Mouse (Mus musculus) heart, embryonic 11.5 days (tissue): ENCODE results near the gene Adcy7. TPM values are rescaled to one million over a fixed set of nuclear protein-coding genes. Genes with fewer than 3 reads are reported as not detected.
A peak's percentile ranks its signal among the peaks of the same experiment; 100 is the strongest.

Source experiments
- ATAC-seq: fragments of 200-750 bp; cut with Nextera tagmentation; replicated peaks from 2 replicates; pipeline ENCODE4 v1.8.0; 2017; ENCODE audit warnings: moderate library complexity; ENCODE audit not compliant: insufficient number of reproducible peaks, low FRiP score, low TSS enrichment
- H3K27ac ChIP-seq: fragments of 300-500 bp; sonication (generic); 2 replicates; pipeline ENCODE4 v1.5.1; 2014; ENCODE audit warnings: mild to moderate bottlenecking, low read depth, low read length
- H3K27me3 ChIP-seq: fragments of 300-500 bp; sonication (generic); 2 replicates; pipeline ENCODE4 v1.6.1; 2014; ENCODE audit warnings: mild to moderate bottlenecking, low read length, mixed read lengths; ENCODE audit not compliant: control insufficient read depth, insufficient read depth
- H3K36me3 ChIP-seq: fragments of 300-500 bp; sonication (generic); 2 replicates; pipeline ENCODE4 v1.6.1; 2014; ENCODE audit warnings: mild to moderate bottlenecking, low read length, moderate library complexity, mixed read lengths; ENCODE audit not compliant: control insufficient read depth, insufficient read depth
- H3K4me1 ChIP-seq: fragments of 300-500 bp; sonication (generic); 2 replicates; pipeline ENCODE4 v1.6.1; 2014; ENCODE audit warnings: low read length; ENCODE audit not compliant: control insufficient read depth, insufficient read depth
- H3K4me2 ChIP-seq: fragments of 300-500 bp; sonication (generic); 2 replicates; pipeline ENCODE4 v1.6.1; 2014; ENCODE audit warnings: mild to moderate bottlenecking, moderate library complexity
- H3K4me3 ChIP-seq: fragments of 300-500 bp; sonication (generic); 2 replicates; pipeline ENCODE4 v1.5.1; 2014; ENCODE audit warnings: low read depth, low read length
- H3K9ac ChIP-seq: fragments of 300-500 bp; sonication (generic); 2 replicates; pipeline ENCODE4 v1.6.1; 2014; ENCODE audit warnings: mild to moderate bottlenecking, low read depth, low read length, moderate library complexity
- H3K9me3 ChIP-seq: fragments of 300-500 bp; sonication (generic); replicated peaks from 2 replicates; pipeline ENCODE4 v1.6.1; 2016; ENCODE audit warnings: low read length; ENCODE audit not compliant: control insufficient read depth
- WGBS: fragments of 180-500 bp; shearing (Covaris S2); extraction: QIAGEN DNeasy Blood & Tissue Kit; methylation state at CpG from one replicate; pipeline ENCODE4 v1.1.7; 2014; ENCODE audit not compliant: insufficient replicate concordance; 5-methylcytosine and 5-hydroxymethylcytosine counted together
- polyA plus RNA-seq: library from polyadenylated mRNA; unstranded; fragments of >200 nt; fragmentation: Nextera tagmentation; extraction: Ambion mirVana; gene quantifications from 2 replicates; pipeline ENCODE4 v1.2.1, GENCODE M21; 2014

Adcy7 gene
- polyA plus RNA-seq, 1 experiment from 2014 or later, result 2.9 TPM

DNA sequence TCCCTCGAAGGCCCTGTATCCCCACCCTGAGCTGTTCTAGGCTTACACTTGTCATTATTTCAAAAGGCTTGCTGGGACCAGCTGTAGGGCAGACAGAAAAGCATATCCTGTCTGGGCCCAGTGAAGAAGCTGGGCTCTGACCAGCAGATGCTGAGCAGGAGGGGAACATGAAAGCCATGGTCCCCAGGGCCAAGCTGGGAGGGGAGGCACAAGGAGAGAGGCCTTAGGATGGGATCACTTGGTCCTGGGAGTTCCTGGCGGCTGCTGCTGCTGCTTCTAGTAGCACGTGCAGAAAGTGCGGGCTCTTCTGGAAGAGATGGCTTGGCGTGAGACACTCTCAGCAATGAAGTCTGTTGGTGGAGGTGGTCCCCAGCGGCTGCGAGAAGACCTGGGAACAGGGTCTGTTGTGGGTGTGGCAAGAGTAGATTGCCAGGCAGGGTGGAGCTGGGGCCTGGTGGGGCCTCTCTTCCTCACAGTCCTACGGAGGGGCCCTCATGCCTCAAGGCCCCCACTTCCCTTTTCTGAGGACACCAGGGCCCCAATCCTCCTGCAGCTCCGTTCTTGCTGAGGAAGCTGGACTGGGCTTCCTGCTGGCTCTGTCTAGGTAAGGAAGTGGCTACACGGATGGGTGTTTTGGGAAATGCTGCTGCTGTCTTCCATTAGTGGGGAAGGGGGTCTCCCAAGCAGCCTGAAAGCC, 27.9 kb downstream of the Adcy7 start:
- Histone ChIP-seq H3K36me3 (no peaks in the 10 kb centered on the region), H3K4me1 (peaks cover 10% of the 10 kb centered on the region), H3K27me3 (peaks cover 2% of the 10 kb centered on the region; the same call in 1 of the 2 replicates), H3K27ac (peak overlapping the region; percentile 29; the same call in 1 of the 2 replicates), H3K4me3 (no peak overlapping the region; the same call in 1 of the 2 replicates), H3K9ac (no peak overlapping the region; the same call in 1 of the 2 replicates), H3K9me3 (no peaks in the 10 kb centered on the region), H3K4me2 (peak overlapping the region; percentile 40; the same call in 1 of the 2 replicates)
- WGBS, result 69% methylated on average over 10 of the region's 10 CpGs
- peak; percentile 68; the same call in 1 of the 2 replicates for ATAC-seq

DNA sequence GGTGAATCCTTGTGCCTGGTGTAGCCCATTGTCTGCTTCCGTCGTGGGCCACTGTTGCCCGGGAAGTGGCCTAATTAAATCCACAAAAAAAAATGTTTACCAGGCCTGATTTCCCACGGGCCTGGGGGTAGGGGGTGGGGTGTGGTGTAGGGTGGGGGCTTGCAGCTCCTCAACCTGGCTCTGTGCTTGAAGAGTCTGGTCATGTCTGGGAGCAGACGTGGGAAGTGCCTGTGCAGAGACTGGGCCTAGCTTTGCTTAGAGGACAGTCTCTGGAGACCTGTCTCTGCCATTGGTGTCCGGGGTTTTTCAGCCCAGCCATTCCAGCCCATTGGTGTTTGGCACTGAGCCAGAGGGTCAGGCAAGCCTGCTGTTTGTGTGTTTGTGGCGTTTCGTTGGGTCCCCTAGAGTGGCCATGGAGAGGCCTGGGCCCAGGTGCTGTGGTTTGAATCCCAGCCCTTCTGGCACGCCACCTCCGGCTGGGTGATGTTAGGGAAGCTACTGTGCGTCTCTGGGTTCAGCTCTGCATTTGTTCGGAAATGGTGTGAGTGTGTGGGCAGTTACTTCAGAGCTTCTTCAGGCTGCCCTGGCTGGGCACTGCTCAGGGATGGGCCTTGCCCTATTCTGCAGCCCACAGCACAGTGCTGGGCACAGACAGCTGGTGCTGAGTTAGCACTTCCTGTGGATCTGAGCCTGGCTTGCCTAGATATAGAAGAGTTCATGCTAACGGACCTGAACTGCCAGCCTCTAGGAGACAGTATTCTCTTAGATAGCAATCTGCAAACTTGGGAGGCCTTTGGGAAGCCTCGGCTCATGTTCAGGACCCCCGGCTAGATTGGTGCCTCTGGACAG, 29.6 kb downstream of the Adcy7 start:
- Histone ChIP-seq H3K27ac (no peak overlapping the region), H3K27me3 (peaks cover 2% of the 10 kb centered on the region; the same call in 1 of the 2 replicates), H3K4me1 (peaks cover 10% of the 10 kb centered on the region), H3K36me3 (no peaks in the 10 kb centered on the region), H3K9me3 (no peaks in the 10 kb centered on the region), H3K4me2 (peak overlapping the region; percentile 40), H3K4me3 (peak overlapping the region; percentile 8; the same call in 1 of the 2 replicates), H3K9ac (no peak overlapping the region)
- 78% methylated on average over 15 of the region's 15 CpGs for WGBS
- no peak for ATAC-seq

DNA sequence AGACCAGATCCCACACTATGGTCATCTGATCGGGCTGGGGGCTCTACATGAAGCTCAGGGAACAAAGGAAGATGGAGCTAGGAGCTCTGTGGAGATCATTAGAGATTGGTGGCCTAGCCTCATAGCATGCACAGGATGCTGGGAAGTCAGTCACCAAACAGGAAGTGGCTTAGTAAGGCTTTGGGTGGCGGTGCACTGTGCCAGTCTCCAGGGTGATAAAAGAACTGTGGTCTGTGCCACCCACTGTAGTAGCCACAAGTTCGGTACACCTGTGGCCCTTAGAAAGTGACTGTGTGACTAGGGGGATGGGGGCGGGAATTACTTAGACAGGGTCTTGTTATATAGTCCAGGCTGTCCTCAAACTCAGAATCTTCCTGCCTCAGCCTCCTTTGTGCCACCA, 33.6 kb downstream of the Adcy7 start:
- no peaks in the 10 kb centered on the region for H3K36me3 ChIP-seq
- H3K4me3 ChIP-seq, result no peak overlapping the region
- no peaks in the 10 kb centered on the region for H3K27me3 ChIP-seq
- H3K4me2 ChIP-seq, result no peak overlapping the region
- H3K4me1 ChIP-seq, result no peaks in the 10 kb centered on the region; the same call in 1 of the 2 replicates
- H3K9me3 ChIP-seq, result no peaks in the 10 kb centered on the region
- 74% methylated on average over 4 of the region's 4 CpGs for WGBS
- no peak for ATAC-seq
- no peak overlapping the region for H3K27ac ChIP-seq
- H3K9ac ChIP-seq, result no peak overlapping the region

DNA sequence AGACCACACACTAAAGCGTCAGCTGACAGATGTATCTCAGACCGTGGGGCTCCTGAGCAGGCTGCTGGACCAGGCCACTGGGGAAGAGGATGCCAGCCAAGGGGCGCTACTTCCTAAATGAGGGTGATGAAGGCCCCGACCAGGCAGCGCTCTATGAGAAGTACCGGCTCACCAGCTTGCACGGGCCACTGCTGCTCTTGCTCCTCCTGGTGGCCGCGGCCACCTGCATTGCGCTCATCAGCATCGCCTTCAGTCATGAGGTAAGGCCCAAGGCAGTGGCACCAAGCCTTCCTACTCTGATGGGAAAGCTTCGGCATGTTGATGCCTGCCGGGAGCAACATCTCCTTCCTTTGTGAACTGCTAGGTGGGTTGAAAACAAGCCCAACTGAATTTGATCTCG, 34.3 kb downstream of the Adcy7 start:
- Histone ChIP-seq H3K4me2 (no peak overlapping the region), H3K4me1 (no peaks in the 10 kb centered on the region; the same call in 1 of the 2 replicates), H3K27ac (no peak overlapping the region), H3K4me3 (no peak overlapping the region), H3K9ac (no peak overlapping the region), H3K27me3 (no peaks in the 10 kb centered on the region), H3K36me3 (no peaks in the 10 kb centered on the region), H3K9me3 (no peaks in the 10 kb centered on the region)
- ATAC-seq, result no peak
- WGBS, result 59% methylated on average over 14 of the region's 14 CpGs

DNA sequence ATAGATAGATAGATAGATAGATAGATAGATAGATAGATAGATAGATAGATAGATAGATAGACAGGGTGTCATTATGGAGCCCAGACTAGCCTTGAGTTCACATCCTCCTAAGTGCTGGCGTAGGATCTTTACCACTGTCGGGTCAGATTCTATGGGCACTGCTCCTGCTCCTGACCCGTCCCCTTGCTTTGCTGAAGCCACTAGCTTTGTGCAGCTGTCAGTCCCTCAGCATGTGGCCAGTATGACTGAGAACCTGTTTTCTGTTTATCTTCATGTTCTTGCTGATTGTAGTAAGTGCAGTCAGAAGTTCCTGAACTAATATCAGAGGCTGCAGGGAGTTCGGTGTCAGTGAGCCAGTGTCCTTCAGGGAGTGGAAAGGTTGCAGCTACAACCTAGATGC, 35.5 kb downstream of the Adcy7 start:
- H3K4me1 ChIP-seq, result no peaks in the 10 kb centered on the region; the same call in 1 of the 2 replicates
- ATAC-seq, result no peak
- no peak overlapping the region for H3K4me2 ChIP-seq
- no peak overlapping the region for H3K27ac ChIP-seq
- no peak overlapping the region for H3K9ac ChIP-seq
- H3K4me3 ChIP-seq, result no peak overlapping the region
- no peaks in the 10 kb centered on the region for H3K9me3 ChIP-seq
- peaks cover 3% of the 10 kb centered on the region; the same call in 1 of the 2 replicates for H3K27me3 ChIP-seq
- no peaks in the 10 kb centered on the region for H3K36me3 ChIP-seq
- 76% methylated on average over 4 of the region's 4 CpGs for whole genome bisulfite sequencing

DNA sequence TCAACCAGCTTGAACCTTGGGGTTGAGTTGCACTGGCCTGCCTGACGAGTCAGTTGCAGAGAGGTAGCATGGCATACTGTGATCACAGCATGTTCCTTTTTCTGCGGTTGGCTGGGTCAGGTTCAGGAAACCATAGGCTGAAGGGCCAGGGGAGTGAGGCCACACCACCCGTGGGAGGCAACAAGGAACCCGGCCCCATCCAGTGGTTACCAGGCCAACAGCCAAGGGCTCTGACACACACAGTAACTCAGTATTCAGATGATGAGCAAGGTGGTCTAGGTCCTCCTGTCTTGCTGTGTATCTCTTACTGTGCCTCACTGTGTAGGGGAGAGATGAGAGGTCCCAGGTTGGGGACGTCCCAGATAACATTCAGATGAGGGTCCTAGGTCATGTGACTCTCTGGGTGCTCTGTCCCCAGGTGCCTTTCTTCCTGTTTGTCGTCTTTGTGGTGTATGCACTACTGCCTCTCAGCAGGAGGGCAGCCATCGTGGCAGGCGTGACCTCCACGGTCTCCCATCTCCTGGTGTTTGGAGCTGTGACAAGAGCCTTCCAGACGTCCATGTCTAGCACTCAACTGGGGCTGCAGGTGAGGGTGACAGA, 37.2 kb downstream of the Adcy7 start:
- peaks cover 4% of the 10 kb centered on the region; the same call in 1 of the 2 replicates for H3K27me3 ChIP-seq
- no peak overlapping the region for H3K4me2 ChIP-seq
- ATAC-seq, result no peak
- H3K9me3 ChIP-seq, result no peaks in the 10 kb centered on the region
- no peak overlapping the region for H3K9ac ChIP-seq
- H3K4me3 ChIP-seq, result no peak overlapping the region
- WGBS, result 69% methylated on average over 10 of the region's 10 CpGs
- no peaks in the 10 kb centered on the region for H3K4me1 ChIP-seq
- H3K36me3 ChIP-seq, result no peaks in the 10 kb centered on the region
- no peak overlapping the region for H3K27ac ChIP-seq

DNA sequence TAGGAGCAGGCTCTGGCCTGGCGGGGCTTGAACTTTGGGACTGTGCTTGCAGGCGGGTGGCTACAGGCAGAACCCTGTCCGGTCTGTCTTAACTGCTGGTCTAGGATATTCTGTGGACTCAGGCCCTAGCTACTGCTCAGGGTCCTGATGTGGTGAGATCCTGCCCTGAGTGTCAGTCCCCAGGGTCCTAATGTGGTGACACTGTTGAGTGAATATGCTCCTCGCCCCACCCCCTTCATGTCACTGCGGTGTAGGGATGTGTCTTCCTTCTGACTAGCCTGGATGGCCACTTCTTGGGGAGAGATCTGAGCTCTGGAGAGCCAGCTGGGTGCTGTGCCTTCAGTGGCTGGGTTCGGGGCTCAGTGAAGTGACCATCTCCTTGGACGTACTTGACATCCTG, 37.7 kb downstream of the Adcy7 start:
- H3K4me3 ChIP-seq, result no peak overlapping the region
- peaks cover 9% of the 10 kb centered on the region; the same call in 1 of the 2 replicates for H3K27me3 ChIP-seq
- no peaks in the 10 kb centered on the region for H3K36me3 ChIP-seq
- H3K9me3 ChIP-seq, result no peaks in the 10 kb centered on the region
- no peak overlapping the region for H3K27ac ChIP-seq
- no peaks in the 10 kb centered on the region for H3K4me1 ChIP-seq
- 87% methylated on average over 7 of the region's 7 CpGs for WGBS
- ATAC-seq, result no peak
- no peak overlapping the region for H3K9ac ChIP-seq
- H3K4me2 ChIP-seq, result no peak overlapping the region

DNA sequence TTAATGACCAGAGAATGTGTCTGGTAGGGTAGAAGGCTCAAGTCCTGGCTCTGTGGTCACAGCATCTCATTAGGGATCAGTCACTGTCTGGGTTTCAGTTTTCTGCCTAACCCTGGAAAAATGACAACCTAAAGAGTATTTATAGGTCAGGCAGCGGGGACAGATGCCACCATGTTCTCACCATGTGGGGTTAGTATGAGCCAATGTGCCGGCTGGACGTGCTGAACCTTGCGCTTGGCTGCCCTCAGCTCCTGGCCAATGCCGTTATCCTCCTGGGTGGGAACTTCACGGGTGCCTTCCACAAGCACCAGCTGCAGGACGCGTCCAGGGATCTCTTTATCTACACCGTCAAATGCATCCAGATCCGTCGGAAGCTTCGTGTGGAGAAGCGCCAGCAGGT, 38.1 kb downstream of the Adcy7 start:
- Histone ChIP-seq H3K9ac (no peak overlapping the region), H3K9me3 (no peaks in the 10 kb centered on the region), H3K27ac (no peak overlapping the region), H3K36me3 (no peaks in the 10 kb centered on the region), H3K4me3 (no peak overlapping the region), H3K4me1 (no peaks in the 10 kb centered on the region), H3K27me3 (peaks cover 11% of the 10 kb centered on the region; the same call in 1 of the 2 replicates), H3K4me2 (no peak overlapping the region)
- WGBS, result 81% methylated on average over 13 of the region's 13 CpGs
- ATAC-seq, result no peak
